Mouse (Mus musculus) megakaryocyte, embryonic 14.5 days (primary cell): Measurements from ENCODE around the gene AU018091.

Experiments used
- FLI1 ChIP-seq: IDR thresholded peaks from 2 replicates; pipeline ENCODE4 v1.6.1; 2012; ENCODE audit warnings: low read length, inconsistent platforms, mixed read lengths
- GATA1 ChIP-seq: IDR thresholded peaks from 3 replicates; pipeline ENCODE4 v1.6.1; 2012; ENCODE audit warnings: mixed read lengths, low read length, inconsistent platforms, borderline replicate concordance

- TF ChIP-seq GATA1 = no peak
- TF ChIP-seq FLI1 = no peak
These were observed 43.2 kb upstream of the AU018091 start for GRCm38 (mm10) chr7:3212002-3212790.
